Mouse (Mus musculus) embryo, embryonic 11 days (tissue): ENCODE measurements at regions not wholly inside any gene's neighbourhood (a gene's known extent, or its start where the extent isn't known, plus 50 kb on each side); places are given as distances from the start of the nearest gene placed in this dataset.

ENCODE experiments used
- DNase-seq: peaks from one replicate; pipeline ENCODE4 v3.0.0-alpha.2; 2015

DNA sequence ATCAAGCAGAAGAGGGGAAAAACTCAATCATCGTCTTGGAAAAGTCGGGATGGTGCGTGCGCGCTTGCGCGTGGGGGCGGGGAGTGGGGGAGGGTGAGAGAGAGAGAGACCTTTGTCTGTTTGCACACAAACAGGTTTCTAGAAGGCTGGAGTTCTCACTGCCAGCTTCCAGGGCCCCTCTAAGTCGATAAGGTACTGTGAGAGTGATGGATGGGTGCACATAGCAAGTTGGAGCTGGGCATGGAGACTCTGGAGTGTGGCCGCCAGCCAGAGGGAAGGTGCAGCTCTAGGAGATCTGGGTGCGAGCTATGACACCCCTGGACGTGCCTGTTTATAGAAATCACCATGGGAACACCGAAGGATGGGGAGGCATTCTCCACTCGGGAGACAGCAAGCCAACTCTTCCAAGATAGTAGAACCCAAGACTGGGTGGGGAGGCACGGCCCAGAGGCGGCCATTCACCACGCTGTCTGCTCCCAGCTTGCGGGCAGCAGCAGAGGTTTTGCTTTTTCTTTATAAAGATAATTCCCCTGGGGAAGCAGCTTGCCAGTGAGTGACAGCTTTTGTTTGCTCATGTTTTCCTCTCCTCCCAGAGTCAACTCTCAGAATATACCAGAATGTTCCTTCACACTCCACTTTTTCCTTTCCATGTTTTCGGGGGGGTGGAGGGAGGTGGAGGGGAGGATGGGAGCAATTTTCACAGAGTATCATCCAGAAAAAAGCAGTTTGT lies 128.0 kb upstream of the Zfp703 start:
- DNase-seq = no peak

DNA sequence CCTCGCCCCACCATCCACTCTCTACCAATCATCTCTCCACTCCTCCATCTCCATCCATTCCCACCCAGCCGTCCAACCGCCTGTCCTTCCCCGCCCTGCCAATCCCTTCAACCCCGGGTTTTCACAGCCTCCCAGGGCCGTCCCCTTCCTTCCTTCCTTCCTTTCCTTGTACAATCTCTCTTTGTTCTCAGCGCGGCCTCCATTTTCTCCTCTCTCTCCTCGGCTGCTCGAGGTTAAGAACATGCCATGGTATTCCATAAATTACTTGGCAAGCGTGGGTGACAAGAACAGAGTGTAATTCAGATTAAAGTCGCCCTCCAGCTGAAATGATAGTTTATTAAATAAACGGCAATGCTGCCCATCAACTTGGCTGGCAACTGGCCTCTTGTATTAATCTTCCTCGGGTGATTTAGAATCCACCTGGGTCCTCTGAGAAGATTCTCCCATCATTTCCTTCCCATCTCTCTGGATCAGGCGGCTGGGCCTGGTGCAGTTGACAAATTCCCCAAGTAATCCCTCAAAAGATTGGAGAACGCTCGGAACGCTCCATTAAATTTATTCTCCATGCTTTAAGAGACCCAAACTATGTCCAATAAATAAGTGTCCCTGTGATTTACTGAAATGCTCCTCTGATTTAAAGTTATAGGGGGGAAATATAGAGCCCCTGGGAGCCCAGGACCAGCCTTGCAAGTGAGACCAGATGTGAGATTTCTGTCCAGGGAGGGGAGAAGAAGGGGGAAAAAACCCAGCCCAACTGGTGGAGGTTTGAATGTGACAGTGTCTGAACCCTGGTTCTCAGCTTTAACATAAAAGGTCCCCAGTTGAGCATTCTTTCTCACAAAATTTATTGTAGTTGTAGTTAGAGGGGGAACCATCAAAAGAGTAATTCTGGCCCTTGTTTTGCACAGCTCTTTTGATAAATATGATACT lies 125.0 kb upstream of the Zfp703 start:
- peak; percentile 59 for DNase-seq

DNA sequence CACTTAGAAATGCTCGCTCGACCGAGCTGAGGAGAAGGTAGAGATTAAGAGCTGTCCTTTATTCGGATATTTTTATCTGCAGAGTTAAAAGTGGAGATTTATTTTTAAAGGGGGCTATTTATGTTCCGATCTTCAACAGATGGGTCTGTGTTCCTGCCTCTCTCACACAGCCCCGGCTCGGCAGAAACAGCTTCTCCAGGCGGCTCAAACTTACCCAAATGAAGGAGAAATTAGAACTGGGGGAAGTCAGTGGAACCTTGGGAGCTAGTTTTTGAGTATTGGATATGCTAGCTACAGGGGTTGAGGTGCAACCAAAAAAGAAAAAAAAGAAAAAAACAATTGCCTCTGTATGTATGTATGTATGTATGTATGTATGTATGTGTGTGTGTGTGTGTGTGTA lies 124.2 kb upstream of the Zfp703 start:
- DNase-seq = no peak

DNA sequence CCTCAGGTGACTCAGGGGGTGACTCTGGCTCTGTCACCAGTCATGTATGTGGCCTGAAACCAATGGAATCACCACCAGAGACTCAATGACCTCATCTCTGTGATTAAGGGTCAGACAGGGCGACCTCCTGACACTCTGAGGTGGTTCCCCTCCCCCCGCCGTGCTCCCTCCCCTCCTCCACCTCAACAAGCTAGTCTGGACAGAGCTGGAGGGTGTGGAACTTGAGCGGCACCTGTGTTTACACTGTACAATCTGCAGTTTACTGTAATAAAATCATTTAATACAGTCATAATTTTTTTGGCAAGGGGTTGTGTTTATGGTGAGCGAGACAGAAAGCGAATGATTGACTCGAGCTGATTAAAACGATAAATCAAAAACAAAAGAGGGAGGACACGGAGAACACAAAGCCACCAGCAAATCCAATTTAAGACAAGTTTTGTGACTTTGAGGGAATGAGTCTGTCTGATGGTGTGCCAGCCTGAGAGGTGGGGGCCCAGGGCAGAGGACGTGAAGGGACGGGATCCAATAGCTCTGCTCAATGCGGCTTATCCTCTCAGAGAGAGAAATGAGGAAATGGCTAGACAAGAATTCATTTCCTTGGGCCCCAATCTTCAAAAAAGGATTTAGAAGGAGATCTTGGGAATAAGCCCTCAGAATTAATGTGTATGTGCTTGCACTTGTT lies 122.4 kb upstream of the Zfp703 start:
- DNase-seq = no peak

DNA sequence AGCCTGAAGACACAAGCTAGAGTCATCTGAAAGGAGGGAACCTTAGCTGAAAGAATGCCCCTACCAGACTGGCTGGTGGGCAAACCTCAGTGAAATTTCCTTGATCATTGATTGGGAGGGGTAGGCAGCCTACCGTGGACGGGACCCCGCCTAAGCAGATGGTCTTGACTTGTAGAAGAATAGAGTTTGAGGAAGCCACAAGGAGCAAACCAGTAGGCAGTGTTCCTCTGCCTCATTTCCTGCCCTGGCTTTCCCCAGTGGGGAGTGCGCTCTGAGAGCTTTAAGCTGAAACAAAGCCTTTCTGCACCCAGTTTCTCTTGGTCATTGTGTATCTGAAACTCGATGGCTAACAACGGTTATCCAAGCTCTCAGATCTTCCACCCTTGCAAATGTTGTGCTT lies 121.9 kb upstream of the Zfp703 start:
- no peak for DNase-seq

DNA sequence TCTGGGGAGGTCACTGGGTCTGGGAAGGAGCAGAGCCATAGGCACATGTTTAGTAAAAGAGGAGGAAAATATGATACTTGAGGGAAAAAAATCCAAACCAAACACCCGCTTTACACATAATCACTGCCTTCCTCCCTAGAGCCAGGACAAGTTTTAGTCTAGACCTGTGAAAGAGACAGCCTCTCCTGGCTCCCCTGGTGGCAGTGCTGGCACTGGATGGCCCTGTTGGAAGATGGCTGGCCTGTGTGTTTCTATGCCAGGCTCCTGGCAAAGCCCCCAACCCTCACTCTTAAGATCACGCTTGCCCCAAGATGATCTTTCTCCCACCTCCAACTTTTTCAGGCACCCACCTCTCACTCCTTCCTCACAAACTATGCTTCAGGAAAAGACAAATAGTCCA lies 112.6 kb upstream of the Zfp703 start:
- DNase-seq = no peak

DNA sequence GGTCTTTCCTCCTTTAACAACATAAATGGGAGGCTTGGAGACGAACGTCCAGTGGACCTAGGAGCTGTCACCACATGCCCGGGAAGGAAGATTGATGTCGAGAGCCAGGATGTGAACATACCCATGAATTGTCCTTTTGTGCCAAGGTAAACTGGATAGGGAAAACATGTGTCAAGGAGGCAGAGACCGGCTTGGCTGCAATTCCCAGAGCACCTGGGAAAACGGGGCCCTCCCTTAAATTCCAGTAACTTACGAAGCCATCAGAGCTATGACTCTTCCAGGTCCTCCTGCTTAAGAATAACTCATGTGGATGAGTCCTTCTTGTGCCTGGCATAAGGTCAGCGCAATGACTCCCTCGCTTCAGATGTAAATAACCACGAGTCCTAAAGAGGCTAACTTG lies 112.2 kb upstream of the Zfp703 start:
- DNase-seq = no peak

DNA sequence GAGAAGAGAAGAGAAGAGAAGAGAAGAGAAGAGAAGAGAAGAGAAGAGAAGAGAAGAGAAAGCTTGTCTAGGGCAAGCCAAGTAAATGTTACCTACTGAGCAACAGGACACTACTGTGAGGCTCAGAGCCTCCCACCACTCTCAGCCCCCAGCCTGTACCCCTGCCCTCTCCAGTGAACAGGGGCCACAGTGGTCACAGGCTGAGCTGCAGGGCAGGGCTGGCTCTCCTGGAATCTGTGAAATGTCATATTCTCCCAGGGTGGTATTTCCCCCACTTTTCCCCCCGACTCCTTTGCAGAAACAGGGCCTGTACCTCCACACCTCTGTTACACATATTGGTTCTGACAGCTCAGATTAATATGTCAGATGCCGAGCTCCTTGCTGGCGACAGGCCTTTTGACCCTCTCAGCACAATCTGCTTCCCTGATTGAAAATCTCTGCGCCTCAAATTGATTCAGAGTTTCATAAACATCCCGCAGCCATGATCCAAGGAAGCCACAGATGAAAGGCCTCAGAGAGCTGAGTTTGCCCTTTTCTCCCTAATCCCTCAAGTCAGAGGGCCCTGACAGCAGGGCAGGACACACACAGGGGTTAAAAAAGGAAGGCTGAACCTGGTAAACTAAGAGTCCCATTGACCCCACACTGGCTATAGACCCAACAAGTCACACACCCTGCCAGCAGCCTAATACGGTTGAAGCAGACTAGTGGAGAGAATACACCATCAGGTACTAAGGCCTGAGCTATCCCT lies 108.8 kb upstream of the Zfp703 start:
- DNase-seq = peak; percentile 69

DNA sequence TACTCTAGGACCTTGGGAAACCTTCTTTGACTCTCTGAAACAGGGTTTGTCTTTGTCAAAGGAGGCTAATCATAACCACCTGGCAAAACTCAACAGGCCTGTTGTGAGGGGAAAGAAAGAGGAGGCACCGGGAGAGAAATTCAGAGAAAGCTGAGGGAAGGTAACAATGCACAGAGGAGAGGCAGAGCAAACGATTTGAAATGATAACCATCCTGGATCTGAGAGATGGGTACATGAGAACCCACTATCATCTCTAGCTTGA lies 108.3 kb upstream of the Zfp703 start:
- peak; percentile 67 for DNase-seq

DNA sequence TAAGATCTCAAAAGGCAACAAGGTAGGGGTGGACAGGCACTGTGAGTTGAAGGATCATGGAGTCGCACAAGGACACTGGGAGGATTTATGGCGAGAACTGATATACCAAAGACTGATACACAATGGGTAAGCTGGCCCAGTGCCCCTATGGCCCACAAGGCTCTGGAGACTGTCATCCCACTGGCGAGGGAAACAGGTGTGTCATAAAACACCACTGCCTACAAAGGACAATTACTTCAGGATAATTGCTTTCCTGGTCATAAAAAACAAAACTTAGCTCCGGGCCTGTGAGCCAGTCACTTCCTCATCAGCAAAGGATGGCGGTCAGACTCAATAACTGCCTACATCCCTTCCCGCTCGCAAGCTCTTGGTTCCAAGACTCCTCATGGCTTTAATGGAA lies 105.3 kb upstream of the Zfp703 start:
- DNase-seq = no peak

DNA sequence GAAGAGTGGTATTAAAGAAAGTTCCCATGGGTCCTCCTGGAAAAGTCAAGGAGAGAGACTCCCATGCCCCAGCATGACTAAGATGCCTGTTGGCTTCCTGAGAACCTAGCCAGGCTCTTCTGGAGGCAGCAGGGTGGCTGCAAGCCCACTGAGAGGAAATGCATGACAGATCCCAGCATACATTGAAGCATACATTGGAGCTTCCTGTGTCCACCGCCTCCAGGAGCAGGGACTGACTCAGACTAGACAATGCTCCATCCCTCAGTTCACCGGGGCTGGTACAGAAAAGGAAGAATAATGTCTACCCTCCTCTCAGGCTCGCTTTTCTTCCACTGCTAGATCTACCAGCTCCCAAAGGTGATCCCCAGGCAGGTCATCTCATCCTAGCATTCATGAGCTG lies 104.7 kb upstream of the Zfp703 start:
- no peak for DNase-seq

DNA sequence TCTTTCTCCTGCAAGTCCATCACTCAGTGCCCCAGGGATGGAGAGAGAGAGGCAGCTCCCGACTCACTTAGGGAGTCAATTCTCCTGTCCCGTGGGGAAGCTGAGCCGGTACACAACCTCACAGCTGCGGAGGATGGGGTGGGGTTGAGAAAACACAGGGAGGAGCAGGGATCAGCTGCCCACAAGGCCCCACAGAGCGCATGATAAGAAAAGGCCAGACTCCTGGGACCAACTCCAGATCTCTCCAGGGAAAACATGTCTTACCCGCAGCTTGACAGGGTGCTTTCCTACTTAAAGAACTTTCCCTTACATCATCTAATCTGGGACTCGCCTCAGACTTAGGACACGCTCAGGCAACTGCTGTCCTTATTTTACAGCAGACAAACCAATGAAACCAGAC lies 104.3 kb upstream of the Zfp703 start:
- no peak for DNase-seq

DNA sequence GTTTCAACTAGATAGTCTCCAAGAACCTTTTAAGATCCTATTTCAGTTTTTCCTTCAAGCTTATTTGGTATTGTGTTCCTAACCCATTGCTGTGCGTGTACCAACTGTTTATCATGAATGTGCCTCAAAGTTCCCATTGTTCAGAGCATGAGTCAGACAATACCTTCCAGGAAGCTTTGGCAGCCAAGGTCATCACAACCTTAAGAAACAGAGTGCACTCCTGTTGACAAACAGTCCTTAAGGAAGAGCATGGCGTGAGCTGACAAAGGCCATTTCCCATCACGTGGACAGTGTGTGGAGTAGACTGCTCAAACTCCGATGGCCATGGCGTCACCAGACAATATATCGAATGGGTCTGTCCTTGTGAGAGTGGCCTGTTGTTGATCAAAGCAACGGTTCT lies 96.9 kb upstream of the Zfp703 start:
- no peak for DNase-seq

DNA sequence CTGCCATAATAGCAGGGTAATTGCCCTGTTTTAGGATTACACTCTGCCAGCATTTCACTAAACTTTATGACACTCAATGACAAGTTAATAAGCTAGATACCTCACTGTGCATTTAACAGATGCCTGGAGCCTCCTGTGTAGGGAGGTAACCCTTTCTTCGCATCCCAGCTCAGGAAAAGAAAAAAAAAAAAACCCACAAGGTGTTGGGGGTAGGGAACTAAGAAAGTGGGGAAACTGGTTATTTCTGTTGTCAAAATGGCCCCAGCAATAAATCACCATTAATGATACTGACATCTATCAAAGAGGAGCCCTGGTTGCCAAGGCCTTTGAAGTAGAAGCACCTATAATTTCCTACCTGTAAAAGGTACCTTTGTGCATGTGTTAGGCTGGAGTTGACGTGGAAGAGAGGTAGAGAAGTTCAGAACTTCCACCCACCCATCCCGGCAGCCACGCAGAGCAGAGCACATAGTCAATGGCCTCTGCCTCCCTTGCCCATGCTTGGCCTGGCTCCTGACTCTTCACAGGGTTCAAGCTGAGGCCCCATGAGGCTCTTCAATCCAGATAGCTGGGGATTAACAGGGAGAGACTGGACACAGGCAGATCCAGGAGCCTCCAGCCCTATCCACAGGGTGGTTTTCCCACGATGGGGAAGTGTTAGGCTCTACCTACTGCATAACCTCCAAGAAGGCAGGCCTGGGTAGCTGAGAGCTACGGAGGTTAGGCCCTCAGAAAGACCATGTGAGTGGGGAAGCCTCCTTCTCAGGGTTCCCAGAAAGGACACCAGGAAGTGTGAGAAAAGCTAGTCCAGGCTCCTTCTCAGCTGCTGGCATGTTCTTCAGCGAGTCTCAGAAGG lies 95.6 kb upstream of the Zfp703 start:
- DNase-seq = no peak

DNA sequence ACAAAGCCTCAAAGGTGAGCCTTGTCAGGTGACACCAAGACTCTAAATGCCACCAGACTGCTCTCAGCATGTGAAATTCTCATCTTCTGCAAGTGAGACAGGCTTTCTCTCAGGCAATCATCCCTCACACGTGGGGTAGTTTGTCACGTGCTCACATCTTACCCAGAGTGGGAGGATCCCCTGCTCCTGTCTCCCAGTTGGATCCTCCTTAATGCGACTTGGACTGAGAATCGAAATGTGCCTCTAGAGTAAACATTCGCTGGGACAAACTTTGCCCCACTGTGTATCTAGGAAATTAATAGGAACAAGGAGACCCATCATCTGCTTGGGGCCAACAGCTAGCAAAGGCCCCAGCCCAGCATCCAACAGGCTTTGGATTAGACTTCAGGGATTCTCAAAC lies 94.5 kb upstream of the Zfp703 start:
- DNase-seq = no peak

DNA sequence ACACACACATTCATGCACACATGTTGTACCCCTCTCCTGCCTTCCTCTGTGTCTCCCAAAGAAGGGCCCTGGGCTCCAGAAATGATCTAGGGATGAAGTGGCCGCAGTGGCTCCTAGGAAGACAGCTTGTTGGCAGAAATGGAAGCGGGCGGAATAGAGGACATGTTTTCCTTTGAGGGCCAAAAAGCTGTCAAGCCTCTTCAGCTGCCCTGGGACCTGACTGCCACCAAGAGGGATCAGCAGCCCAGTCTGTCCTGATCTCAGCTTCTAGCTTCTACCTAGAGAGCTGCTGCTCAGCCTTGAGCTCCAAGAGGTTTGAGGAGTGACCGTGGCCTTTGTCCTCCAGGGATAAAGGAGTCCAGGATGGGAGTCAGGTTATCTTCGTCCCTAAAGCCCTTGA lies 93.8 kb upstream of the Zfp703 start:
- no peak for DNase-seq

DNA sequence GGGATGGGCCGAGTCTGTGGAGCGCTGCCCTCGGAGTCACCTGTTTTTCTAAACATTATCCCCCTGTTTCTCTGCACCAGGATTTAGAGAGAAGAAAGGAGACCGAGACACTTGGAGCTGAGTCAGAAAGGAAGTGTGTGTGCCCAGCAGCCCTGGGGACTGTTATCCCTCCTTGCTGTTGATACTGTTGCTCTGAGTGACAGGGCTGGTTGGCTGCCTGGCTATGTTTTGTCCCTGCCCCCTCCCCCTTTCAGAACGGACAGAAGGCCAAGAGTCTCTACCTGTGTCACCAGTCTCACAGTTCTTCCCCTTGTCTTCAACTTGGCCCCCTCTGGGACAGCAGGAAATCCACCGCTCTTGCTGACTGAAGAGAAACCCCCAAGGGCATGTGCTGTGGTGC lies 93.4 kb upstream of the Zfp703 start:
- DNase-seq = no peak

DNA sequence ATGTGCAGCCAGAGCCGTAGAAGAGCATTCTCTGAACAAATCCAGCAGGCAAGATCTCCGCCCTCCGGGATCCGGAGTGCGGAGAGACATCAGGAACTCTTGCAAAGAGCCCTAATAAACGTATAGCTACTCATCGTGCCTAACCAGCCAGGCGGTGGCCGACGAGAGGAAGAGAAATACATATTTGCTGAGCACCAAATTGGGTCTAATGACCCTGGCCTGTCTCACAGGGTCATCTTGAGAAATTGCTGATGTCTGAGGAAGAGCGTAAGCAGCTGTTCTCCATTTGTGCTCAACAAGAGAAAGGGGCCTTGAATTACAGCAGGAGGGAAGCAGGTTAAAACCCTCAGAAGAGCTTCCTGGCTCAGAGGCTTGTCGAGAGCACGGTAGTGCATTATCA lies 92.8 kb upstream of the Zfp703 start:
- no peak for DNase-seq

DNA sequence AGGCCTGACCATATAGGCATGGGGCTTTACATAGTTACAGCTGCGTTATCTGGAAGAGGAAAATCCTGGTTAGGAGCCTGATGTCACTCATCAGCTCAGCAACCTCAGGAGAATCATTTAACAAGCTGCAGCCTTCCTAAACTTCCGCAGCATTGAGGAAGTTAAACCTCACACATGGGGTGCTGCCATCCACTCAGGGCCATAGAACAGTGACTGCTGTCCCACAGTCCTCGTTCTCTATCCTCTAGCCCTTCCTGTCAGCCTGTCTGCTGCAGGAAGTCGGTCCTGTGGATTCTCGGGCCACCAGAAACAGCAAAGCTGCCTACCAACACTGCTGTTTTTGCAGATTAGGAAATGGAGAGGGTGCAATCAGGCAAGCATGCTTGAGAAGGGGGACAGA lies 91.8 kb upstream of the Zfp703 start:
- no peak for DNase-seq

DNA sequence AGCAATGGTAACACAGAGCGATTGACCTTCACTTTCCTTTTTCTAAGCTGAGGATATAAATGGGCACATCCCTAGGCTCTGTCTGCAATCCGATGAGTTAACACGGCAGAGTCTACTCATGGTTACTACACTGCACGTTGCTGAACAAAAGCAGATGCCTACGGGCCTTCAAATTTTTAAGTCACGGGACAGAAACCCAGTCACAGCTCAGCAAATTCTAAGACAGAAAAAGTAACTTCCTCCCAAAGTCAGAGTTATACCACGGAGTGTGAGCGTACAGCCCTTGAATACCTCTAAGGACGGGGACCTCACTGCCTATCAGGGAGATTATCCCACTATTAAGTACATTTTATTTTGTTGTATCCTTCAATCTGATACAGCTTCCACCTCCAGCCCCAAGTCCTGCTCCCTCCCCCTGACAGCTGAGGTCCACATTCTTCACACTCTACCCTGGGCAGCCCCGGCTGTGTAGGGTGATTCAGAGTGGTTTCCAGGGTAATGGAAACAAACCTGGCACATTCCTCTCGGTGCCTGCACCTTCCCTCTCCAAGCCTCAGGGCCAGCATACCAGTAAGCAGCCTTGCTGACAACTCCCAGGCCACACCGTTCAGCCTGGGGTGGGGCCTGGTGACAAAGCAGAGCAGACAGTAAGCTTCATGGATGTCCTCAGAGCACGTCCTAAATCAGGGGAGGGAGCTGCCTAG lies 90.2 kb upstream of the Zfp703 start:
- no peak for DNase-seq

DNA sequence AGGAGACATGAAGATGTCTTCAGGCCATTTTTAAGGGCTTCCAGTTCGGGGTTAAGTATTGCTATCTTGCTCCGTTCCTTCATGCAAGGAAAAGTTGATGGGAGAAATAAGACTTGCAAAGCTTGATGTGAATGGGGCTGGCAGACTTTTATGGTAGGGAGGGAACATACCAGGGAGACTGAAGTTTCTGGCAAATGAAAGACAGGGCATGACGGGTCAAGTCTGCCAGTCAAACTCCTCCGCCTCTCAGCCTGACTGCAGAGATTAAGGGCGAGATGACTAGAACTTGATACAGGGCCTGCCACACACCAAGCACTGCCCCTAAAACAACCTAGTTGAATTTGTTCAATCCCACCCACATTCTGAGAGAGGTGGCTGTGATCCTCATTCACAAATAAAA lies 89.6 kb upstream of the Zfp703 start:
- no peak for DNase-seq

DNA sequence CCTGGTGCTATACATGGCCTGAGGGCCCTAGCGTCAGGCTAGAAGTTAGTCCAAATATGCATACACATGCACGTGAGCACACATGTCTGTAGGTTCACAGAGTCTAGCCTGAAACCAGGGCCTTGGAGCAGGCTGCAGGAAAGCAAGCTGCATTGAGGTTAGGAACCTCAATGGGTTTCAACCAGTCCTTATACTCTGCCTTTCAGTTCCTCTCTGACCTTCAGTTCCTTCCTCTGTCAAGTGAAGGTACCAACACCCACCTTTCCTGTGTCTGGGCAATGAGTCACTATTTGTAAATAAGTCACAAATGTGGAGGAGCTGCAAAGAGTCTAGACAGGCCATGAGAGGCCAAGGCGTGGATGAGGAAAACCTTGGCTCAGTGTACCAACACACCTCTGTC lies 89.1 kb upstream of the Zfp703 start:
- no peak for DNase-seq
